Mouse (Mus musculus): ENCODE data around the gene Hmx3. TPM values are rescaled to one million over a fixed set of nuclear protein-coding genes. Genes with fewer than 3 reads are reported as not detected.
A peak's percentile ranks its signal among the peaks of the same experiment; 100 is the strongest.

The Hmx3 gene
- not detected in 2 replicates for polyA plus RNA-seq (2016; fragmentation: Nextera tagmentation; extraction: Ambion mirVana)

DNA sequence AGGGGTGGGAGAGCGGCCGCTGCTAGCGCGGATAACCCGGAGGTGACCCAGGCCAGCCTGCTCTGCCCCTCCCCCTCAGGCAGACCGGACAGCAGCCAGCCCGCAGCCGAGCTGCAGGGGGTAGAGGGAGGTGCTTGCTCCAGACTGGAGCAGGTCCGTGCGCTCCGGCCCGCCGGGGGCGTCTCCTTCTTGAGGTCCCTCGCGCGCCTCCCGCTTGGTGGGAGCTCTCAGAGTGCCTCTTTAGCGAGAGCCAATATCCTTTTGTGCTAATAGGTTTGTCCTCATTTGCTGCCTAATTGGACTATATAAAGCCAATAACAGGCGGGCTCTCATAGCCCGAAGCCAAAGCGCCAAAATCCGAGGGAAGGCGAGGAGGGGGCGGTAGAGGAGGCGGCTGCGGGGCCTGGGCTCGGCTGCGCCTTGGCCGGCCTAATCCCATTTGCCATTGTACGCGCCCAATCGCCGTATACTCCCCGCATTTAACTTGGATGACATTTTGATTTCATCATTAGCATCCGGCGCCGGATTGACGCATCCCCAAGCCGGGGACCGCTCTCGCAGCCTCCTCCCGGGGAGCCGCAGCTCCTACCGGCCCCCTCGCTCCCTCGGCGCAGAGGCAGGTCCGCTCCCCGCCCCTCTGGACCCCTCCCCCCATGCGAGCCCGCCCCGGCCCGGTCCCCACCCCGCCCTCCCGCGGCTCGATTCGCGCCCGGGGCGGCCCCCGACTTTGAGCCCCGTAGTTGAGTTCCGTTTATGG, at the start of gene Hmx3:
Gene Hmx3, plus strand, starts transcription at position 753 of the 757 bp plus-strand sequence.
- Histone ChIP-seq H3K4me2 (peak within 1 kb of the TSS; percentile 61), H3K27ac (no peak within 1 kb of the TSS), H3K4me3 (peak within 1 kb of the TSS; percentile 32), H3K36me3 (no peaks in the 10 kb centered on the region), H3K9me3 (replicated peaks) (no peaks in the 10 kb centered on the region), H3K9ac (no peak within 1 kb of the TSS), H3K27me3 (replicated peaks) (peaks cover 99% of the 10 kb centered on the region), H3K4me1 (peaks cover 17% of the 10 kb centered on the region)
- peak; percentile 21; the same call in 1 of the 2 replicates for ATAC-seq
- under 1% methylated on average over 62 of the region's 65 CpGs for WGBS (ENCODE audit: insufficient replicate concordance)

- WGBS (ENCODE audit: insufficient replicate concordance), result 50% methylated on average over 2 of the region's 2 CpGs
- no peaks in the 10 kb centered on the region for H3K4me1 ChIP-seq
- no peaks in the 10 kb centered on the region for H3K9me3 ChIP-seq (replicated peaks)
- no peaks in the 10 kb centered on the region for H3K27me3 ChIP-seq (replicated peaks)
- no peak overlapping the region for H3K27ac ChIP-seq
- H3K4me2 ChIP-seq, result no peak overlapping the region
- H3K36me3 ChIP-seq, result no peaks in the 10 kb centered on the region
- H3K9ac ChIP-seq, result no peak overlapping the region
- no peak for ATAC-seq
- H3K4me3 ChIP-seq, result no peak overlapping the region
These were observed 38.9 kb upstream of the Hmx3 start for GRCm38 (mm10) chr7:131503739-131504138.

DNA sequence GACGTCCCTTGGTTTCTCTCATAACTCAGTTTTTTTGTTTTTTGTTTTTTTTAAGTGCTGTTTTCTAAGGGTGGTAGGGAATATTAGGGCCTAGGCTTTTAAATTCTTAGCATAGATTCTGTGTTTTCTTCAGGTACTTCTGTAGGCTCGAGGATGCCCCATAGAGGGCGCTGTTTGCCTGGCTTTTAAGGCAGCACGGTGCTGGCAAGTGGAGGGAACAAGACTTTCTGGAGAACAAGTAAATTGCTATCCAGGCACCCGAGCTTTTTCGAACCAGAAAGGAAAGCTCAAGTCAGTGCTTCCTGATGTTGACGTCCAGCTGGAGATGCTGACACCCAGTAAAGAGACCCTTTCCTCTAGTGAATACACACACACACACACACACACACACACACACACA, 2.7 kb upstream of the Hmx3 start:
- WGBS (ENCODE audit: insufficient replicate concordance), result 0% methylated on average over 7 of the region's 7 CpGs
- H3K27me3 ChIP-seq (replicated peaks), result peaks cover 89% of the 10 kb centered on the region
- no peak overlapping the region for H3K9ac ChIP-seq
- no peak overlapping the region for H3K4me3 ChIP-seq
- no peak overlapping the region for H3K27ac ChIP-seq
- no peak overlapping the region for H3K4me2 ChIP-seq
- no peak for ATAC-seq
- no peaks in the 10 kb centered on the region for H3K9me3 ChIP-seq (replicated peaks)
- H3K4me1 ChIP-seq, result peaks cover 17% of the 10 kb centered on the region
- no peaks in the 10 kb centered on the region for H3K36me3 ChIP-seq

GRCm38 (mm10) chr7:131541184-131542114, 1.2 kb upstream of the Hmx3 start:
- no peak for ATAC-seq
- Histone ChIP-seq H3K4me3 (peak overlapping the region; percentile 32), H3K4me2 (peak overlapping the region; percentile 61), H3K27ac (no peak overlapping the region), H3K4me1 (peaks cover 17% of the 10 kb centered on the region), H3K9me3 (replicated peaks) (no peaks in the 10 kb centered on the region), H3K27me3 (replicated peaks) (peaks cover 99% of the 10 kb centered on the region), H3K9ac (no peak overlapping the region), H3K36me3 (no peaks in the 10 kb centered on the region)
- WGBS (ENCODE audit: insufficient replicate concordance), result 2% methylated on average over 41 of the region's 41 CpGs

DNA sequence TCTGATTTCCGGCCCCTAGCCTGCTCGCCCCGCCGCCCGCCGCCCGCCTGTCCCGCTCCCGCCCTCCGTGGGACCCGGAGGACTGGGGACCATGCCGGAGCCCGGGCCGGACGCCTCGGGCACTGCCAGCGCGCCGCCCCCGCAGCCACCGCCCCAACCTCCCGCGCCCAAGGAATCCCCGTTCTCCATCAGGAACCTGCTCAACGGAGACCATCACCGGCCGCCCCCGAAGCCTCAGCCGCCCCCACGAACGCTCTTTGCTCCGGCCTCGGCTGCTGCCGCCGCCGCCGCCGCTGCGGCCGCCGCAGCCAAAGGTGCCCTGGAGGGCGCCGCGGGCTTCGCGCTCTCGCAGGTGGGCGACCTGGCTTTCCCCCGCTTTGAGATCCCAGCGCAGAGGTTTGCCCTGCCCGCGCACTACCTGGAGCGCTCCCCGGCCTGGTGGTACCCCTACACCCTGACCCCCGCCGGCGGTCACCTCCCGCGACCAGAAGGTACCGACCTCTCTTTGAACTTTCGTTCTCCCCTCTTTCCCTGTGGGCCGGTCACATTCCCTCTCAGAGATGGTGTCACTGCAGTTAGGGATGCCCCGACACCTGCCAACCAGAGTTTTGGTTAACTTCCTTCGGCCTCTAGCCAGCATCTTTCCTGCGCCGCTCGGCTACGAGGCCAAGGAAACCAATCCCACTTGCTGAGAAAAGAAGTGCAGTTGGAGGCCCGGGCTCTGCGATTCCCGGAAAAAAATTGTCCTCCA, 380 bp downstream of the Hmx3 start:
- ATAC-seq, result no peak
- Histone ChIP-seq H3K9ac (no peak overlapping the region), H3K36me3 (no peaks in the 10 kb centered on the region), H3K27ac (no peak overlapping the region), H3K4me3 (peak overlapping the region; percentile 32), H3K27me3 (replicated peaks) (peaks cover 100% of the 10 kb centered on the region), H3K9me3 (replicated peaks) (no peaks in the 10 kb centered on the region), H3K4me1 (peaks cover 17% of the 10 kb centered on the region), H3K4me2 (peak overlapping the region; percentile 61)
- WGBS (ENCODE audit: insufficient replicate concordance), result 1% methylated on average over 59 of the region's 71 CpGs

GRCm38 (mm10) chr7:131543623-131544481, 1.2 kb downstream of the Hmx3 start:
- Histone ChIP-seq H3K27me3 (replicated peaks) (peaks cover 100% of the 10 kb centered on the region), H3K4me1 (peaks cover 17% of the 10 kb centered on the region), H3K4me3 (peak overlapping the region; percentile 28), H3K9me3 (replicated peaks) (no peaks in the 10 kb centered on the region), H3K36me3 (no peaks in the 10 kb centered on the region), H3K4me2 (peak overlapping the region; percentile 61), H3K9ac (no peak overlapping the region), H3K27ac (no peak overlapping the region)
- 2% methylated on average over 75 of the region's 75 CpGs for WGBS (ENCODE audit: insufficient replicate concordance)
- no peak for ATAC-seq

- Histone ChIP-seq H3K27me3 (replicated peaks) (peaks cover 100% of the 10 kb centered on the region), H3K9ac (no peak overlapping the region), H3K4me3 (no peak overlapping the region), H3K4me2 (no peak overlapping the region), H3K27ac (no peak overlapping the region), H3K9me3 (replicated peaks) (no peaks in the 10 kb centered on the region), H3K36me3 (no peaks in the 10 kb centered on the region), H3K4me1 (peaks cover 17% of the 10 kb centered on the region)
- 4% methylated on average over 5 of the region's 5 CpGs for WGBS (ENCODE audit: insufficient replicate concordance)
- ATAC-seq, result no peak
These were observed 2.2 kb downstream of the Hmx3 start for GRCm38 (mm10) chr7:131544871-131545270.

DNA sequence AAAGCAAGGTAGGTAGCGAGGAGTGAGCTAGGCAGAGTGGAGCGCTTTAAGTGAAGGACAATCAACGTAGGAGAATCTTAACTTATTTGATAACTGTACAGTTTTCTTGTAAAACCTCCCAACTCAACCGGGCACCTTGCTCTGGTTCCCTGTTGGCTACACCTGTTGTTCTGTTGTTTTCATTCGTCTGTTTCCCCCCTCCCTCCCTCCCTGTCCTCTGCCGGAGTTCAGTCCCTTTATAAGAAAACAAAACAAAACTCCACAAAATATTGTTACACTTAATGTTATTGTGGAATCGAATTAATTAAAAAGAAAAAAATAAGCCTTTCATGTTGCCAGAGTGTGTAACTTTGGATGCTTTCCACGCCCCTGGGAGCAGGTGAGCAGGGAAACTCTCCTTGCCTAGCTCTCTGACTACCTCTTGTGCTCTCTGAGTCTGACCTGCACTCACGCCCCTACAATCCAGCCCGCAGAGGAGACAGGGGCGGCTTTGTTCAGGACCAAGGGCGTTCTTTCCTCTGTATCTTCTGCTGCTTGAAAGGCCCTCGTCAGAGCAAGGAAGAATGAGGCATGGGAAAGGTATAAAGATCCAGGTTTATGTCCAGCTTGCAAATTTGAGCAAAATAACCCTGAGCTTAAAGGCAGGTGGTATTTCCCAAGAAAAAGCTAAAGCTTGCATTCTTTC, 3.2 kb downstream of the Hmx3 start:
- Histone ChIP-seq H3K27me3 (replicated peaks) (peaks cover 100% of the 10 kb centered on the region), H3K4me1 (peaks cover 17% of the 10 kb centered on the region), H3K9me3 (replicated peaks) (no peaks in the 10 kb centered on the region), H3K27ac (no peak overlapping the region), H3K4me3 (no peak overlapping the region), H3K4me2 (no peak overlapping the region), H3K9ac (no peak overlapping the region), H3K36me3 (no peaks in the 10 kb centered on the region)
- no peak for ATAC-seq
- WGBS (ENCODE audit: insufficient replicate concordance), result 3% methylated on average over 13 of the region's 13 CpGs

- no peak for ATAC-seq
- Histone ChIP-seq H3K27me3 (replicated peaks) (peaks cover 100% of the 10 kb centered on the region), H3K4me2 (no peak overlapping the region), H3K9me3 (replicated peaks) (no peaks in the 10 kb centered on the region), H3K27ac (no peak overlapping the region), H3K4me1 (peaks cover 17% of the 10 kb centered on the region), H3K4me3 (no peak overlapping the region), H3K36me3 (no peaks in the 10 kb centered on the region), H3K9ac (no peak overlapping the region)
- 13% methylated on average over 2 of the region's 2 CpGs for whole genome bisulfite sequencing (ENCODE audit: insufficient replicate concordance)
These were observed 3.8 kb downstream of the Hmx3 start for GRCm38 (mm10) chr7:131546423-131546822.

DNA sequence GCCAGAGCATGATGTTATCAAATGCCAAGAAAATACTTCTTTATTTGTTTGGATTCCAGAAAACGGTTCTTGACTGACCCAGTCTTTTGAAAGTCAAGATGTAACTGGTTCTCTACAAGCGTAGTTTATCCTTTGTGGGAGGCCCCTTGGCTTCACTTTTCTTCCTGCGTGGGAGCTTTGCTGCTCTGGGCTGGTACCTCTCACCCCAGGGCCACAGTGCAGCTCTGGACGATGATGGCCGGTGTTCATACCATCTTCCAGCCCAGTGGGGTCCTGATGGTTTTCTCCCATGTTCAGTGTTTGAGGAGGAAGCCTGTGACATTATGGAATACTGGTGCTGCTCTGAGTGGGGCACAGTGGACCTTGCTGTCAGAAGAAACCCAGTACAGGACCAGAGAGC, 4.8 kb downstream of the Hmx3 start:
- Histone ChIP-seq H3K4me1 (peaks cover 9% of the 10 kb centered on the region), H3K27ac (no peak overlapping the region), H3K36me3 (no peaks in the 10 kb centered on the region), H3K9ac (no peak overlapping the region), H3K4me2 (no peak overlapping the region), H3K27me3 (replicated peaks) (peaks cover 100% of the 10 kb centered on the region), H3K4me3 (no peak overlapping the region), H3K9me3 (replicated peaks) (no peaks in the 10 kb centered on the region)
- ATAC-seq, result no peak
- 5% methylated on average over 5 of the region's 5 CpGs for WGBS (ENCODE audit: insufficient replicate concordance)

All from liver, embryonic 12.5 days (tissue).